Mouse (Mus musculus): ENCODE results near the gene Myo16.

DNA sequence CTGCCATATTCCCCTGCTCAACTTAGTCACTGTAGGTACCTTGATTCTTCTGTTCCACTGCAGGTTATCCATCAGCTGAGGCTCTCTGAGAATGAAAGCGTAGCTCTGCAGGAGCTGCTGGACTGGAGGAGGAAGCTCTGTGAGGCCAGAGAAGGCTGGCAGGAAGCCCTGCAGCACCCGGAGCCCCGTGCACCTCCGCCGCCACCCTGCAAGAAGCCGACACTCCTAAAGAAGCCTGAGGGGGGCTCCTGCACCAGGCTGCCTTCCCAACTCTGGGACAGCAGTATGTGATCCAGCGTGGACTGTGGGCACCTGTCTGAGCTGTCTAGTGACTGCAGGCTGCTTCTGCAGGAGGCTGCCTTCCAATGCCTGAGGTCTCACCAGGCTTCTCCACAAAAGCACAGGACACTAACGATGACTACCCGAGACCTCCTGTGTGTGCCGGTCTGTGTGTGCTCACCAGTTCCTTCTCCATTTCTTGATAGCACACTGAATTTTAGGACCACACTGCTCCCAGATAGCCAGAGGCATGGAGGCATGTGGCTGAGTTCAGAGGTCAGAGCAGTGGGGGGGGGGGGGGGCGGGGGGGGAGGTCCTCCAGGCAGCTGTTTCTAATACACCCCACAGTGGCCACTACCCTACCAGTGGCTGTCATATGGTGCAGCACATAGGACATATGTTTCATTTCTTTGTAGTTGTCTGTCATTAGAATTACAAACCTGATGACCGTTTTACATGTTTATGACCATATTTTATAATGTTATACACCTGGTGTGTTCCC lies 479.8 kb downstream of the Myo16 start:
- TF ChIP-seq MYOD1 (IDR thresholded peaks at IDR 0.05; ENCODE audit: control insufficient read depth, insufficient read length, low read depth) (no peak), CTCF (IDR thresholded peaks at IDR 0.05; ENCODE audit: control insufficient read depth, insufficient read depth, insufficient read length) (no peak), MAX (IDR thresholded peaks at IDR 0.05) (no peak), USF1 (IDR thresholded peaks at IDR 0.05; ENCODE audit: low read depth) (no peak), FOSL1 (IDR thresholded peaks at IDR 0.05; ENCODE audit: insufficient read depth, low read length, poor library complexity, severe bottlenecking) (no peak), MYOG (IDR thresholded peaks at IDR 0.05; ENCODE audit: control insufficient read depth, extremely low read depth, insufficient read length) (no peak)

All from C2C12 (cell line).